ENCODE assay signal across 21 mouse cellular contexts in the genomic region with DNA sequence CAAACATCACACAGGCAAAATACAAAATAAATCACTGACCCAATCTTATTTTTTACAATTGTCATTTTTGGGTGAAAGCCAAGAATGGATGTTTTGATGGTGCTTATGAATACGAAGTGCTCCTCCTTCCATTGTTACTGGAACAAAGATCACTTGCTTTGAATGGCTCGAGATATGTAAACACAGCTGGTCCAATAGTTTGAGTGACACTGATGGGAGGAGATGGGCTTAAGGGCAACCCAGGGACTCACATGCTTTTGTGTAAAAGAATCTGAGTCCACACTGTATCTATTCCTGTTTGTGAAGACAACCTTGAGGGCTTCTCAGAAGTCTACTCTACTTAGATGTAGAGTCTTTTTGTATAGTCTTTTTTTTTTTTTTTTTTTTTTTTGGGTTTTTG.
"Had no signal": no experiment of that assay in that cellular context is flagged by ENCODE, and none has a peak within 500 bp of the region (broad histone marks: within the 10 kb centered on the region; RNA-seq: fewer than 3 reads in every experiment).

No protein-coding gene starts in this region.

- DNase-seq: kidney, adult 11 months; kidney, adult 8-10 months; kidney, postnatal 10 days; kidney, postnatal 36 days; layer of hippocampus, postnatal 36 days; liver, postnatal 0 days; lung, postnatal 14 days; thymus, adult 18-20 months; thymus, postnatal 36 days had no signal

- ATAC-seq: liver, postnatal 0 days; midbrain, embryonic 15.5 days had no signal

- H3K27me3 ChIP-seq: kidney, embryonic 15.5 days; limb, embryonic 15.5 days; lung, embryonic 15.5 days; megakaryocyte, embryonic 14.5 days; midbrain, embryonic 15.5 days; neural tube, embryonic 12.5 days; neural tube, embryonic 15.5 days had no signal

- H3K4me1 ChIP-seq: kidney, embryonic 15.5 days; limb, embryonic 12.5 days; limb, embryonic 15.5 days; lung, embryonic 15.5 days; megakaryocyte, embryonic 14.5 days; midbrain, embryonic 15.5 days; neural tube, embryonic 12.5 days; neural tube, embryonic 15.5 days had no signal

- H3K9me3 ChIP-seq: kidney, embryonic 15.5 days; limb, embryonic 12.5 days; limb, embryonic 15.5 days; lung, embryonic 15.5 days; midbrain, embryonic 10.5 days; midbrain, embryonic 15.5 days; neural tube, embryonic 12.5 days; neural tube, embryonic 15.5 days had no signal

- H3K27ac ChIP-seq: kidney, embryonic 15.5 days; left cerebral cortex, adult 2 months; limb, embryonic 12.5 days; limb, embryonic 15.5 days; liver, embryonic 14.5 days; lung, embryonic 15.5 days; midbrain, embryonic 10.5 days; midbrain, embryonic 15.5 days; neural tube, embryonic 12.5 days; neural tube, embryonic 15.5 days had no signal

- H3K36me3 ChIP-seq: kidney, embryonic 15.5 days; limb, embryonic 12.5 days; limb, embryonic 15.5 days; lung, embryonic 15.5 days; midbrain, embryonic 10.5 days; midbrain, embryonic 15.5 days; neural tube, embryonic 12.5 days; neural tube, embryonic 15.5 days had no signal

- H3K9ac ChIP-seq: kidney, embryonic 15.5 days; limb, embryonic 12.5 days; limb, embryonic 15.5 days; liver, embryonic 14.5 days; liver, postnatal 0 days; lung, embryonic 15.5 days; midbrain, embryonic 15.5 days; neural tube, embryonic 12.5 days; neural tube, embryonic 15.5 days had no signal

- H3K4me3 ChIP-seq: kidney, embryonic 15.5 days; left cerebral cortex, adult 2 months; limb, embryonic 12.5 days; limb, embryonic 15.5 days; lung, embryonic 15.5 days; megakaryocyte, embryonic 14.5 days; midbrain, embryonic 10.5 days; midbrain, embryonic 15.5 days; neural tube, embryonic 12.5 days; neural tube, embryonic 15.5 days had no signal

- H3K4me2 ChIP-seq: kidney, embryonic 15.5 days; limb, embryonic 12.5 days; limb, embryonic 15.5 days; liver, embryonic 11.5 days; lung, embryonic 15.5 days; midbrain, embryonic 15.5 days; neural tube, embryonic 12.5 days; neural tube, embryonic 15.5 days had no signal
